In genomic region chr7:112400175-112400574, GRCm38 (mm10) we compare ENCODE assay signal across 9 mouse cellular contexts. TPM values are rescaled to one million over a fixed set of nuclear protein-coding genes. Genes with fewer than 3 reads are reported as not detected.
DNase-seq lines count a peak whose midpoint lies in the region; ATAC-seq lines count a peak whose summit lies in the region.
"Had no signal": no experiment of that assay in that cellular context is flagged by ENCODE, and none has a peak within 500 bp of the region (broad histone marks: within the 10 kb centered on the region; RNA-seq: fewer than 3 reads in every experiment).

No protein-coding gene starts in this region.

- no peak overlapping the region for H3K27ac ChIP-seq in heart, embryonic 16.5 days (ENCODE audit: low read length)
- no peak overlapping the region for H3K27ac ChIP-seq in lung, embryonic 16.5 days (ENCODE audit: low read length)
- H3K27ac ChIP-seq: limb, embryonic 15.5 days had no signal

- H3K4me3 ChIP-seq in heart, embryonic 16.5 days (ENCODE audit: low read length), result no peak overlapping the region
- no peak overlapping the region for H3K4me3 ChIP-seq in lung, embryonic 16.5 days (ENCODE audit: low read length)
- H3K4me3 ChIP-seq: limb, embryonic 15.5 days had no signal

- H3K9me3 ChIP-seq in heart, embryonic 16.5 days (replicated peaks; ENCODE audit: control insufficient read depth, low read length), result no peaks in the 10 kb centered on the region
- H3K9me3 ChIP-seq in lung, embryonic 16.5 days (ENCODE audit: control insufficient read depth, low read length), result no peaks in the 10 kb centered on the region
- H3K9me3 ChIP-seq: limb, embryonic 15.5 days had no signal

- H3K4me1 ChIP-seq in heart, embryonic 16.5 days (ENCODE audit: control insufficient read depth, insufficient read depth, low read length), result peaks cover 3% of the 10 kb centered on the region
- H3K4me1 ChIP-seq in lung, embryonic 16.5 days (replicated peaks; ENCODE audit: control insufficient read depth, insufficient read depth, low read length), result peaks cover 4% of the 10 kb centered on the region

- WGBS in heart, embryonic 16.5 days, result 41% methylated on average over 6 of the region's 6 CpGs
- WGBS in lung, embryonic 16.5 days, result 39% methylated on average over 6 of the region's 6 CpGs

- H3K36me3 ChIP-seq in heart, embryonic 16.5 days (ENCODE audit: control insufficient read depth, insufficient read depth), result no peaks in the 10 kb centered on the region
- no peaks in the 10 kb centered on the region for H3K36me3 ChIP-seq in lung, embryonic 16.5 days (ENCODE audit: control insufficient read depth, insufficient read depth, low read length)
- H3K36me3 ChIP-seq: limb, embryonic 15.5 days had no signal

- H3K9ac ChIP-seq in heart, embryonic 16.5 days (ENCODE audit: low read length), result no peak overlapping the region
- no peak overlapping the region for H3K9ac ChIP-seq in lung, embryonic 16.5 days (ENCODE audit: low read length)
- H3K9ac ChIP-seq: limb, embryonic 15.5 days had no signal

- peak; percentile 70; the same call in 1 of the 2 replicates for ATAC-seq in erythroblast, adult 5-6 weeks (replicated peaks; ENCODE audit: low FRiP score, poor library complexity, severe bottlenecking)
- peak; percentile 37; the same call in 1 of the 2 replicates for ATAC-seq in heart, embryonic 16.5 days (replicated peaks; ENCODE audit: extremely low read depth, insufficient read depth, low FRiP score)
- 0 out of 2 replicates have a peak, but pooled peaks have one; percentile 26 for ATAC-seq in lung, embryonic 16.5 days (ENCODE audit: low read depth)

- H3K27me3 ChIP-seq in heart, embryonic 16.5 days (ENCODE audit: control insufficient read depth, insufficient read depth, low read length), result no peaks in the 10 kb centered on the region
- no peaks in the 10 kb centered on the region for H3K27me3 ChIP-seq in lung, embryonic 16.5 days (ENCODE audit: control insufficient read depth, insufficient read depth, low read depth, low read length)
- H3K27me3 ChIP-seq: limb, embryonic 15.5 days had no signal

- no peak overlapping the region for H3K4me2 ChIP-seq in heart, embryonic 16.5 days (ENCODE audit: low read depth, low read length)
- no peak overlapping the region for H3K4me2 ChIP-seq in lung, embryonic 16.5 days (ENCODE audit: low read depth, low read length)
- H3K4me2 ChIP-seq: limb, embryonic 15.5 days had no signal

- peak; percentile 82 for DNase-seq in MN1 (ENCODE audit: low spot score)
- DNase-seq in brain, adult 2 months (ENCODE audit: low read depth, low spot score), result peak; percentile 81
- peak; percentile 85 to 87 for DNase-seq in kidney, postnatal 25 days
- DNase-seq in retina, postnatal 1 day, result peak; percentile 91
- peak; percentile 62 to 79 for DNase-seq in urinary bladder, postnatal 36 days (ENCODE audit: low spot score in 2 of 2)

RNA-seq across cellular contexts. Expression of gene Parva, which starts 27.1 kb away (rescaled TPM):
- not detected in 2 replicates for total RNA-seq in erythroblast, adult 5-6 weeks (2015; ENCODE audit: low replicate concordance)
- not detected in 2 replicates for total RNA-seq in erythroblast, adult 5-6 weeks (2017; ENCODE audit: low replicate concordance)
- polyA plus RNA-seq in heart, embryonic 16.5 days (2015; fragmentation: Nextera tagmentation; extraction: Ambion mirVana), result 65.8 and 75.1 TPM in 2 replicates
- polyA plus RNA-seq in lung, embryonic 16.5 days (2015; fragmentation: Nextera tagmentation; extraction: Ambion mirVana), result 113 and 115 TPM in 2 replicates
